Mouse (Mus musculus) thymus, postnatal 10 days (tissue): ENCODE measurements around the gene Itfg2.
"Not testable (repeated sequence)": the region's sequence is repeated elsewhere in the genome, so short reads cannot be mapped to it uniquely, and the experiment has no call there.

Experiments used
- DNase-seq, 2 experiments: peaks; one replicate each; pipeline ENCODE4 v3.0.0; 2021; ENCODE audit warnings: low spot score in 2 of 2

The Itfg2 gene

DNA sequence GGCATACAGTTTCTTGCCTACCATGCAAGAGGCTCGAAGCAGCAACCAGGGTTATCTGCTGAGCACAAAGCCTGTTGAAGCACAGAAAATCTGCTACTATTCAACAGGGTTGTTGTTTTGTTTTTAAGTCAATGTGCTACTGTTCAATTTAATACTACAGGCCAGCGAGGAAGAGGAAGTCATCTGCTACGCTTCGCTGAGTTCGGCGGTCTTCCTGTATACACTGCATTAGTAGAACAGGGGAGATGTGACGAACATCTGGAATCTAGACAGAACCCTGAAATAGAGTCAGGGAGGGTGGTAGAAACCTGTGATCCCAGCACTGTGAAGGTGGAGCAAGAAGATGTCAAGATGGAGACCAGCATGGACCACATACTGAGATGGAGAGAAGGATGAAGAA is 41.0 kb downstream of the Itfg2 start:
- no peak for DNase-seq

- no peak for DNase-seq
These were observed 43.5 kb downstream of the Itfg2 start for GRCm38 (mm10) chr6:128381254-128381653.

- not testable (repeated sequence) for DNase-seq
These were observed 44.0 kb downstream of the Itfg2 start for GRCm38 (mm10) chr6:128380594-128381167.

DNA sequence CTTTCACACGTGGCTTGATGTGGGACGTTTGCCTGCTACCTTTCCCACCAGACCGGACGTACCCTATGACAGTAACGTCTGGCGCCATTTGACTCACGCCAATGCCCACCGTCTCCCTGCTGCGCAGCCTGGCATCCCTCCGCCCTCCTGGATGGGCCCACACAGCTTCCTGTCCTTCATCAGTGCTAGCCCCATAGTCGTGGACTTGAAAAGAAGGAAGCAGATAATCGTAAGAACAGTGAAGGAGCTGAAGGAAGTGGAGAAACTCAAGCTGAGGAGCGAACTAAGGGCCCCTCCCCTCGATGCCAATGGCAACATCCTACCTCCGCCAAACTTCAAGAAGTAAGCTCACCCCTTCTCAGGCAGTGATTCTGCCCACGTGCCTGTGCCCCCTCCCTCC is 45.1 kb downstream of the Itfg2 start:
- no peak for DNase-seq

DNA sequence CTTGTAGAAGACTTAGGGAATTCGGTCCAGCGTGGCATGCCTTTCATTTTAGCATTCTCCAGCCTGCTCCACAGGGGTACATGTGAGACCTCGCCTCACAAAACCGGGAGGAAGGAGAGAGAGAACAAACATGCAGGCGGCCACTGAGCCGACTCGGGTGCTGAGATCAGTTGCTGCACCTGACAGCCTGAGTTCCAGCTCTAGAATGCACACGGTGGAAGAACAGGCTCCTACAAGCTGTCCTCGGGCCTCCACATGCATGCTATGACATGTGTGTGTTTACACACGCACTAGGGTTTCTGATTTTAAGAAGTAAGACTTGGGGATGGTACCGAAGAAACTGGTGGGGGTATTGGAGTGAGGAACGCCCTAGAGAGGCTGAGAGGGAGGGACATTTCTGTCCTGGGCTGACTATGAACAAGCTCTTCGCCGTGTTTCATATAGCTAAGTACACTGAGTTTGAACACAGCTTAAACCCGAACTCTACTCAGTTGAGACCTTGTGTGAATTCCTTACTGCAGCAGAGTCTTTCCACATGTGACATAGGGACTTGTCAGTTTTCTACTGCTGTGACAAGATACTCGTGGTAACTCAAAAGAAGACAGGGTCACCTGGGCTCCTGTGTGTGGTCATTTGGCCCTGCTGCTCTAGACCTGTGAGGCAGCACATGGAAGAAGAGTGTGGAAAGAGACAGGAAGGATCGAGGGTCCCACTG is 48.2 kb downstream of the Itfg2 start:
- no peak for DNase-seq

- DNase-seq, result no peak
These were observed 49.5 kb downstream of the Itfg2 start, which contains the start of the genes Tex52 and Gm44596 for GRCm38 (mm10) chr6:128375192-128375591. Gene Tex52 (plus strand): TSS chr6:128375456. Gene Gm44596 (plus strand): TSS chr6:128375503.

GRCm38 (mm10) chr6:128370040-128370439 is 54.7 kb downstream of the Itfg2 start:
- no peak for DNase-seq

- DNase-seq, result no peak
These were observed 58.3 kb downstream of the Itfg2 start for GRCm38 (mm10) chr6:128366466-128366865.

DNA sequence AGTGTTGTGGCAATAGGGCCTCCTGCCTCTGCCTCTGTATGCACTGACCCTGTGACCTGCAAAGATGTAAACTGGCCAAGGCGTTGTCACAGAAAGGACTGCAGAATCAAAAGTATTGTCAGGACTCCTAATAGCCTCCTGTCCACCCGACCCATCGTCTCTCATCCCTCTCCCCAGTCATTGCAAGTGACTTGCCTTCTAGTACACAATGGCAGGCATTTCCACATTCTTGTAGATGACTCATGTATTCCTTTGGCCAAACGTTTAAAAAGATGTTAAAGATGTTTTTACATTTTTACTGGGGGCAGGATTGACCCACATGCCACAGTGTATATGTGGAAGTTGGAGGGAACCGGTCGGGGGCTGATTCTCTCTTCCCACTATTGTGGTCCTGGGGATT is 60.0 kb downstream of the Itfg2 start:
- DNase-seq, result no peak

GRCm38 (mm10) chr6:128363007-128363825 is 61.5 kb downstream of the Itfg2 start:
- no peak for DNase-seq

DNA sequence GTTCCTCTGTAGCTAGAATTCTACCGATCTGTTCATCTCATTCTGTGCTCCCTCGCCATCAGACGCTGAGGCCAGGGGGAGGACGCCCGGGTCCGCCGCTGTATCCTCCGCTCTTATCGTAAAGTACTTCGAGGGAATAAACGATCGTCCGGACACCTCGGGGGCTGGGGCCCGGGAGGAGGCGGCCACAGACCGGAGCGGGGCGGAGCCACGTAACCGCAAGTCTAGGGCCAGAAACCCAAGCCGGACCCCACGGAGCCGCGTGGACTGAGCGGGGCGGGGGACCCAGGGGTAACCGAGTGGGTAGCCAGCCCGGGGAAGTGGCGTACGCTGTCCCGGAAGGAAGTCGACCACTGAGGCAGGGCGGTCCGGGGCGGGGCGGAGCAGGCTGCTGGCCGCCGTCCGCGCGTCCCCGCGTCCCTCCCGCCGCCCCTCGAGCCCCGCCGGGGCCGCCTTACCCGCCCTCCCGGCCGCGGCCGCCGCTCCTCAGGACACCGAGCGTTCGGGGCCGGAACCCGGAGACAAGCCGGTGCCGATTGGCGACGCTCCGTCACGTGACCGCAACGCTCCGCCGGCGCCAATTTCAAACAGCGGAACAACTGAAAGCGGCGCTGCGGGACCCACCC is 62.2 kb downstream of the Itfg2 start, which contains the start of the genes Rhno1 and Foxm1:
Rhno1 (minus strand) TSS at position 531 of the 626 bp plus-strand sequence.
Foxm1 (plus strand) TSS at position 587 of the 626 bp plus-strand sequence.
- DNase-seq, result peak; percentile 77 to 83

DNA sequence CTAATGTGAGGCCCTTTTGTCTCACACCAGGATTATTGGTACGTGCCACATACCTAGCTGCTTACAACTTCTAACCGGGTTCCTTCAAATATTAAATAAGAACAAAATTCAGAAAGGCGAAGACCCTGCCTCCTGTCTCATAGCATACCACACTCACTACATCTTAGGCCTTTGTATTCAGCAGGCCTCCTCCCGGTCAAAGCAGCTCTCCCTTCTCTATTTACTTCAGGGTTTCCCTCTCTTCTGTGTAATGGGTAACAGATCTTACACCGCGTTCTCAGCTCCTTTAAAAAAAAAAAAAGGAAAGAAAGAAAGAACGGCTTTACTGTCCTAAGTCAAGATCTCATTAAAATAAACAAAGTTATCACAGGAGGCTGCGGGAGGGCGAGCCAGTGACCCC is 62.8 kb downstream of the Itfg2 start:
- no peak for DNase-seq
